Mouse (Mus musculus): ENCODE data around the gene Slc6a18. TPM values are rescaled to one million over a fixed set of nuclear protein-coding genes. Genes with fewer than 3 reads are reported as not detected.

Gene Slc6a18
- polyA plus RNA-seq, 1 experiment from 2014 or later, result not detected

DNA sequence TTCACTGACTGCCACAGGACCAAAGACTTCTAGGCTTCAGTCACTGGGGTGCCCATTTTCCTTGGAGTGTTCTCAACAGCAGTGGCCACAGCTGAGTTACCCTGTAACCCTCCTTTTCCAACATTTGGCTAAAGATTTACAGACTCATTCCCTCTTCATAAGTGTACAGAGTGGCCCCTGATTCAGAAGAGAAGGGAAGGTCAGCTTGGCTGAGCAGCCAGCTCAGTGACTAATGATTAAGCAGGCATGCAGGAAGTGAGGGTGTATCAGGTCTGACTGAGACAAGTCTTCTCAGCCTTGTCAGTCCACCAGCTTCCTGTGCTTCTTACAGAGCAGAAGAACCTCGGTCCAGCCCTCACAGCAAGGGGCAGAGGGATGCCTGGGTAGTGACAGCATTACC lies 2.6 kb upstream of the Slc6a18 start:
- Histone ChIP-seq H3K9ac (ENCODE audit: low read length) (no peak overlapping the region), H3K27me3 (ENCODE audit: control insufficient read depth, insufficient read depth, low read length) (no peaks in the 10 kb centered on the region), H3K9me3 (ENCODE audit: control insufficient read depth, low read length) (no peaks in the 10 kb centered on the region), H3K27ac (ENCODE audit: low read depth, low read length) (no peak overlapping the region), H3K4me2 (ENCODE audit: low read depth) (no peak overlapping the region), H3K4me3 (ENCODE audit: low read depth, low read length) (no peak overlapping the region), H3K4me1 (ENCODE audit: control insufficient read depth, insufficient read depth, low read length) (no peaks in the 10 kb centered on the region), H3K36me3 (ENCODE audit: control insufficient read depth, insufficient read depth, low read length) (no peaks in the 10 kb centered on the region)
- WGBS, result 21% methylated on average over 1 of the region's 1 CpGs
- DNase-seq (ENCODE audit: low spot score) (no peak), ATAC-seq (ENCODE audit: insufficient read depth, low FRiP score, low TSS enrichment) (no peak)

DNA sequence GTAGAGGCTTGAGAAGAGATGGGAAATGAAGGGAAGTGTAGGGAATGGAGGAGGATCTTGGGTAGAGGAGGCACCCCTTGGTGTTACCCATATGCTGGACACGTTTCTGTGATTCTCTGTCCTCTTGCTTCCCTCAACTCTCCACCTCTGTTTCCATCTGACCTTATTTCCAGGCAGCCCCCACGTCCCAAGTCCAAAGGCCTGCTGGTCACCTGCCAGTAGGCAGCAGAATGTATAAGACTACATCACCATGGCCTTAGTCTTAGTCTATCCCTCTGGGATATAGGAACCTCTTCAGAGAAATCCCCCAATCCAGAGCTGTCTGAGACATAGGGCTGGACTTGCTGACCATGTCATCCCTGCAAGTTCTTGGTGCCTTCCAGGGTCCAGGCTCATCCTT lies 1.5 kb upstream of the Slc6a18 start:
- no peak overlapping the region for H3K9ac ChIP-seq (ENCODE audit: low read length)
- WGBS, result 54% methylated on average over 2 of the region's 2 CpGs
- no peaks in the 10 kb centered on the region for H3K27me3 ChIP-seq (ENCODE audit: control insufficient read depth, insufficient read depth, low read length)
- H3K27ac ChIP-seq (ENCODE audit: low read depth, low read length), result no peak overlapping the region
- ATAC-seq (ENCODE audit: insufficient read depth, low FRiP score, low TSS enrichment) (no peak), DNase-seq (ENCODE audit: low spot score) (no peak)
- no peak overlapping the region for H3K4me3 ChIP-seq (ENCODE audit: low read depth, low read length)
- no peak overlapping the region for H3K4me2 ChIP-seq (ENCODE audit: low read depth)
- no peaks in the 10 kb centered on the region for H3K9me3 ChIP-seq (ENCODE audit: control insufficient read depth, low read length)
- H3K4me1 ChIP-seq (ENCODE audit: control insufficient read depth, insufficient read depth, low read length), result no peaks in the 10 kb centered on the region
- H3K36me3 ChIP-seq (ENCODE audit: control insufficient read depth, insufficient read depth, low read length), result no peaks in the 10 kb centered on the region

DNA sequence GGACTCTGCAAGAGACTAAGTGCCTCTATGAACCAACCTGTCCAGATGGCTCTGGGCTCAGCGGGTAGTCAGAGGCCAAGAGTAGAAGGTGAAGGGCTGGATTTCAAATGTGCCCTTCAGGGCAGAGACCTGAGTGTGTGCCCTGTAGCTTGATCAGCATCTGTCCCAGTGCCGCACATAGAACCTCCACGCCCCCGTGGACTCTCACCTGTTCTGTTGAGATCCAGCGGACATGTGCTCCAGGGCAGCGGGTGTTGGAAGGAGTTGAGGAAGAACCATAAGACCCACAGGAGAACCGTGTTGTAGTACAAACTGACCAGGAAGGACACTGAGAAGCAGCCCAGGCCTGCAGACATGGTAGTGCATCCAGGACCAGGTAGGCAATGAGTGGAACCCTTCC lies 2.7 kb downstream of the Slc6a18 start:
- Histone ChIP-seq H3K9me3 (ENCODE audit: control insufficient read depth, low read length) (no peaks in the 10 kb centered on the region), H3K4me1 (ENCODE audit: control insufficient read depth, insufficient read depth, low read length) (no peaks in the 10 kb centered on the region), H3K4me2 (ENCODE audit: low read depth) (no peak overlapping the region), H3K4me3 (ENCODE audit: low read depth, low read length) (no peak overlapping the region), H3K27ac (ENCODE audit: low read depth, low read length) (no peak overlapping the region), H3K9ac (ENCODE audit: low read length) (no peak overlapping the region), H3K27me3 (ENCODE audit: control insufficient read depth, insufficient read depth, low read length) (no peaks in the 10 kb centered on the region), H3K36me3 (ENCODE audit: control insufficient read depth, insufficient read depth, low read length) (no peaks in the 10 kb centered on the region)
- DNase-seq (ENCODE audit: low spot score) (no peak), ATAC-seq (ENCODE audit: insufficient read depth, low FRiP score, low TSS enrichment) (no peak)
- 91% methylated on average over 7 of the region's 7 CpGs for WGBS

DNA sequence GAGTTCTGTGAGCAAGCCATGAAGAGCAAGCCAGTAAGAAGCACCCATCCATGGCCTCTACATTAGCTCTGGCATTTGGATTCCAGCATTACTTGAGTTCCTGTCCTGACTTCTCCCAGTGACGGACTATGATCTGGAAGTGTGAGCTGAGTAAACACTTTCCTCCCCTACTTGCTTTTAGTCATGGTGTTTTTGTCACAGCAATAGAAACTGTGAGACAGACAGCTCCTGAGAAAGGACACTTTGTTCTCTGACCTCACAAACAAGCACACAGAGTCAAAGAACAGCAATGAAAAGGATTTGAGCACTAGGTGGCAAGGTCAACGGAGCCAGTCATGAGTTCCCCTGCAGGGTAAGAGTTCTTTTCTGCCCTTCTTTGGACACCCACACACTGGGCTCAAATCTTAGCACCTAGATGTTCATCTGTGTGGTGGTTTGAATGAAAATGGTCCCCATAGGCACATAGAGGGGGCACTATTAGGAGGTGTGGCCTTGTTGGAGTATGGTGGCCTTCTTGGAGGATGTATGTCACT lies 17.6 kb downstream of the Slc6a18 start:
- Histone ChIP-seq H3K27me3 (ENCODE audit: control insufficient read depth, insufficient read depth, low read length) (no peaks in the 10 kb centered on the region), H3K36me3 (ENCODE audit: control insufficient read depth, insufficient read depth, low read length) (no peaks in the 10 kb centered on the region), H3K4me2 (ENCODE audit: low read depth) (no peak overlapping the region), H3K4me3 (ENCODE audit: low read depth, low read length) (no peak overlapping the region), H3K4me1 (ENCODE audit: control insufficient read depth, insufficient read depth, low read length) (no peaks in the 10 kb centered on the region), H3K9me3 (ENCODE audit: control insufficient read depth, low read length) (no peaks in the 10 kb centered on the region), H3K27ac (ENCODE audit: low read depth, low read length) (no peak overlapping the region), H3K9ac (ENCODE audit: low read length) (no peak overlapping the region)
- no peak for DNase-seq (ENCODE audit: low spot score)
- 71% methylated on average over 2 of the region's 2 CpGs for WGBS
- no peak for ATAC-seq (ENCODE audit: insufficient read depth, low FRiP score, low TSS enrichment)

DNA sequence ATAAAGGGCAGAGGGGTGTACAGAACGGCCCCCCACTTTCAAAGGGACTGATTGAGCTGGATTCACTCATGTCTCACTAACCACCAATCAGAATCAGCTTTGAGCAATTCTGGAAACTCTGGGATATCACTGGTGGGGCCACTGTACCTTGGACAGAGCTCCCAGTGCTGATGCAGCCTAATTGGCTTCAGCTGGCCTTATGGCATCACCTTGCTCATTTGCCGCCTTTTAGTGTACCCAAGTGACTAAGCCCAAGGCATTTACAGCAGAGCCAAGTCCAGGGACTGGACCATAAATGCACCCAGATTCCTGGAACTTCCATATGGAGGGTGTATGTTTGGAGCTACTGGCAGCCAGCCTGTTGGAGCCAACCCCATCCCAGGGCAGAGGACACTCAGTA lies 18.9 kb downstream of the Slc6a18 start:
- WGBS, result 64% methylated on average over 2 of the region's 2 CpGs
- no peak for ATAC-seq (ENCODE audit: insufficient read depth, low FRiP score, low TSS enrichment)
- H3K4me1 ChIP-seq (ENCODE audit: control insufficient read depth, insufficient read depth, low read length), result no peaks in the 10 kb centered on the region
- H3K4me3 ChIP-seq (ENCODE audit: low read depth, low read length), result no peak overlapping the region
- no peak for DNase-seq (ENCODE audit: low spot score)
- H3K9ac ChIP-seq (ENCODE audit: low read length), result no peak overlapping the region
- no peaks in the 10 kb centered on the region for H3K36me3 ChIP-seq (ENCODE audit: control insufficient read depth, insufficient read depth, low read length)
- no peaks in the 10 kb centered on the region for H3K27me3 ChIP-seq (ENCODE audit: control insufficient read depth, insufficient read depth, low read length)
- no peaks in the 10 kb centered on the region for H3K9me3 ChIP-seq (ENCODE audit: control insufficient read depth, low read length)
- no peak overlapping the region for H3K4me2 ChIP-seq (ENCODE audit: low read depth)
- H3K27ac ChIP-seq (ENCODE audit: low read depth, low read length), result no peak overlapping the region

DNA sequence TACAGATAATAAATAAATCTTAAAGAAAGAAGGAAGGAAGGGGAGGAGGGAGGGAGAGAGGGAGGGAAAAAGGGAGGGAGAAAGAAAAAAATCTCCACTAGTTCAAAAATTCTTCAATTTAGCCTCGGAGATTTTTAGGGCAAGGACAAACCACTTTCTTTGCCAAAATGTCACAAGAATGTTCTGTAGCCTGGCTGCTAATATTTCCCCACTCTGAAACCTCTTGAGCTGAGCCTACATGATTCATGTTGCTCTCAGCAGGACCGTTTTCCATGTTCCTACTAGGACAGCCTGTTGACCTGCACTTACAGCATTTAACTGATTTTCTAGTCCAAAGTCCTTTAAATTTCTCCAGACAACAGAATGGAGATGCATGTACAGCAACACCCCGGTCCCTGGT lies 22.8 kb downstream of the Slc6a18 start:
- Histone ChIP-seq H3K4me3 (ENCODE audit: low read depth, low read length) (no peak overlapping the region), H3K36me3 (ENCODE audit: control insufficient read depth, insufficient read depth, low read length) (no peaks in the 10 kb centered on the region), H3K9me3 (ENCODE audit: control insufficient read depth, low read length) (no peaks in the 10 kb centered on the region), H3K4me1 (ENCODE audit: control insufficient read depth, insufficient read depth, low read length) (no peaks in the 10 kb centered on the region), H3K27me3 (ENCODE audit: control insufficient read depth, insufficient read depth, low read length) (no peaks in the 10 kb centered on the region), H3K4me2 (ENCODE audit: low read depth) (no peak overlapping the region), H3K9ac (ENCODE audit: low read length) (no peak overlapping the region), H3K27ac (ENCODE audit: low read depth, low read length) (no peak overlapping the region)
- no peak for DNase-seq (ENCODE audit: low spot score)
- ATAC-seq (ENCODE audit: insufficient read depth, low FRiP score, low TSS enrichment), result no peak
- WGBS, result 80% methylated on average over 3 of the region's 3 CpGs

DNA sequence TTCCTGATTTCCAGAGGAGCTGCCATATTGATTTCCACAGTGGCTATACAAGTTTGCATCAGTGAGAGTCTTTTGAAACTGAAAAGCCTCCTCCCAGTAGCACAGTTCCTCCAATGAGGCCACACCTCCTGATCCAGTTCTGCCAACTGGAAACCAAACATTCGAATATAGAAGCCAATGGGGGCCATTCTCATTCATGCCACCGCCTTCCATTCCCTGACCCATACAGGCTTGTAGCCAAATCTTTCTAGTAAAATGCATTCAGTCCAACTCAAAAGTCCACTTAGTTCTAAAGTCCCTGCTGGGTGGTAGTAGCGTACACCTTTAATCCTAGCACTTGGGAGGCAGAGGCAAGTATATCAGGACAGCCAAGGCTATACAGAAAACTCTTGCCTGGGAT lies 24.6 kb downstream of the Slc6a18 start:
- no peaks in the 10 kb centered on the region for H3K36me3 ChIP-seq (ENCODE audit: control insufficient read depth, insufficient read depth, low read length)
- no peaks in the 10 kb centered on the region for H3K27me3 ChIP-seq (ENCODE audit: control insufficient read depth, insufficient read depth, low read length)
- no peak overlapping the region for H3K27ac ChIP-seq (ENCODE audit: low read depth, low read length)
- no peaks in the 10 kb centered on the region for H3K4me1 ChIP-seq (ENCODE audit: control insufficient read depth, insufficient read depth, low read length)
- H3K4me2 ChIP-seq (ENCODE audit: low read depth), result no peak overlapping the region
- 81% methylated on average over 3 of the region's 3 CpGs for WGBS
- no peak for ATAC-seq (ENCODE audit: insufficient read depth, low FRiP score, low TSS enrichment)
- no peak for DNase-seq (ENCODE audit: low spot score)
- H3K9ac ChIP-seq (ENCODE audit: low read length), result no peak overlapping the region
- no peak overlapping the region for H3K4me3 ChIP-seq (ENCODE audit: low read depth, low read length)
- no peaks in the 10 kb centered on the region for H3K9me3 ChIP-seq (ENCODE audit: control insufficient read depth, low read length)

DNA sequence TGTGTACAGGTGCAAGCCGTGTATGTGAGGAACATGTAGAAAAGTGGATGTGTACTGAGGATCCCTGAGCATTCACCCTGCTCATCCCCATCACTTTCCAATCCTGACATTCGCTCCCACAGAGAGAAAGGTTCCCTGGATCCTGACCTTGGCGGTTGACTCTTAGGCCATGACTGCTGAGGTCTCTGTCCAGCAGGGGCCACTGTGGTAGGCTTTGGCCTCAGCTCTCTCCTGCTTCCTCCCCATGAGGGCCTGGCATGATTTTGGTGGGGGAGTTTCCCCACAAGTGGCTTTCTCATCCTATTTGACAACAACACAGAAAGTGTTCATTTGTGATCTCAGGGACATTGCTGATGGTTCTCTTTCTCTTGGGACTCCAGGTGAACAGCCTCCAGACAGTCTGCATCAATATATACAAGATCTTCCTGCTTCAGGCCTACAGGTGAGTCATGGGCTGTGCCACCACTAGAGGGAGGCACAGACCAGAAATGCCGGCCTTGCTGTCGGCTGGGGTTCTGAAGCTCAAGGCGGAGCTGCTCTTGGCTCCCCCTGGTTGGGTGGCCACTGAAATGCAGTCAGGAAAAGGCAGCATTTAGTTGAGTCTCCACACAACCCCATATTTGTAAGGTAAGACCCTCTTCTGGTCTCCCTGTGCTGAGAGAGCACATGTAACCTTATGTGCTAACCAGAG lies 31.3 kb downstream of the Slc6a18 start:
- Histone ChIP-seq H3K4me2 (ENCODE audit: low read depth) (no peak overlapping the region), H3K4me1 (ENCODE audit: control insufficient read depth, insufficient read depth, low read length) (no peaks in the 10 kb centered on the region), H3K36me3 (ENCODE audit: control insufficient read depth, insufficient read depth, low read length) (no peaks in the 10 kb centered on the region), H3K4me3 (ENCODE audit: low read depth, low read length) (no peak overlapping the region), H3K27ac (ENCODE audit: low read depth, low read length) (no peak overlapping the region), H3K9me3 (ENCODE audit: control insufficient read depth, low read length) (no peaks in the 10 kb centered on the region), H3K27me3 (ENCODE audit: control insufficient read depth, insufficient read depth, low read length) (no peaks in the 10 kb centered on the region), H3K9ac (ENCODE audit: low read length) (no peak overlapping the region)
- ATAC-seq (ENCODE audit: insufficient read depth, low FRiP score, low TSS enrichment) (no peak), DNase-seq (ENCODE audit: low spot score) (peak; percentile 56)
- 40% methylated on average over 6 of the region's 6 CpGs for WGBS

DNA sequence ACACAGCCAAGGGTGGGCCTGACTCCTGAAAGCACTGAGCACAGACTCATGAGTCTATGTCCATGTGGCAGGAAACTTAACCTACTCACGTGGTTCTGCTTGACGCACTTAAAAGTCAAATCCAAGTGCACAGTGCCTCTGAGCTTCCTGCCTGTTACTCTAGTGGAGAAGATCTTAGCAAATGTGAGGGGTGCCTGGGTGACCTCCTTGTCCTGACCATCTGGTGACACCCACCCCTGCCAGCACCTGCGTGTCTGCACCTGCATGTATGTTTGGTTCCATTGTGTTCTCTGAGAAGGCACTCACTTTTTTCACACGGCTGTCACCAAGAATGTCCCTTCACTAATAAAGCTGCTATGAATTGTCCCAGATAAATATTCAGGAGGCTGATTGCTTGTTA lies 36.5 kb downstream of the Slc6a18 start:
- Histone ChIP-seq H3K9ac (ENCODE audit: low read length) (no peak overlapping the region), H3K27me3 (ENCODE audit: control insufficient read depth, insufficient read depth, low read length) (no peaks in the 10 kb centered on the region), H3K36me3 (ENCODE audit: control insufficient read depth, insufficient read depth, low read length) (no peaks in the 10 kb centered on the region), H3K4me1 (ENCODE audit: control insufficient read depth, insufficient read depth, low read length) (no peaks in the 10 kb centered on the region), H3K27ac (ENCODE audit: low read depth, low read length) (no peak overlapping the region), H3K4me2 (ENCODE audit: low read depth) (no peak overlapping the region), H3K9me3 (ENCODE audit: control insufficient read depth, low read length) (no peaks in the 10 kb centered on the region), H3K4me3 (ENCODE audit: low read depth, low read length) (no peak overlapping the region)
- no peak for DNase-seq (ENCODE audit: low spot score)
- WGBS, result 88% methylated on average over 4 of the region's 4 CpGs
- ATAC-seq (ENCODE audit: insufficient read depth, low FRiP score, low TSS enrichment), result no peak
